Comparison of ENCODE assay signal across 8 mouse cellular contexts in genomic region chr13:117604073-117604472, GRCm38 (mm10). TPM values are rescaled to one million over a fixed set of nuclear protein-coding genes. Genes with fewer than 3 reads are reported as not detected.
DNase-seq lines count a peak whose midpoint lies in the region; ATAC-seq lines count a peak whose summit lies in the region.

No protein-coding gene starts in this region.

- no peaks in the 10 kb centered on the region for H3K36me3 ChIP-seq in heart, embryonic 13.5 days
- H3K36me3 ChIP-seq in embryonic facial prominence, embryonic 10.5 days (replicated peaks): no peaks in the 10 kb centered on the region
- no peaks in the 10 kb centered on the region for H3K36me3 ChIP-seq in kidney, embryonic 16.5 days (ENCODE audit: insufficient read depth, low read length)
- no peaks in the 10 kb centered on the region for H3K36me3 ChIP-seq in neural tube, embryonic 12.5 days

- no peak overlapping the region for H3K27ac ChIP-seq in heart, embryonic 13.5 days (replicated peaks)
- H3K27ac ChIP-seq in embryonic facial prominence, embryonic 10.5 days (replicated peaks): no peak overlapping the region
- H3K27ac ChIP-seq in kidney, embryonic 16.5 days (ENCODE audit: low read length): no peak overlapping the region
- no peak overlapping the region for H3K27ac ChIP-seq in neural tube, embryonic 12.5 days

- H3K4me1 ChIP-seq in heart, embryonic 13.5 days: peaks cover 21% of the 10 kb centered on the region
- H3K4me1 ChIP-seq in embryonic facial prominence, embryonic 10.5 days: peaks cover 15% of the 10 kb centered on the region
- H3K4me1 ChIP-seq in kidney, embryonic 16.5 days (ENCODE audit: insufficient read depth, low read length): peaks cover 9% of the 10 kb centered on the region
- H3K4me1 ChIP-seq in neural tube, embryonic 12.5 days: peaks cover 12% of the 10 kb centered on the region

- H3K4me3 ChIP-seq in heart, embryonic 13.5 days: peak overlapping the region; percentile 63
- H3K4me3 ChIP-seq in embryonic facial prominence, embryonic 10.5 days: no peak overlapping the region
- no peak overlapping the region for H3K4me3 ChIP-seq in kidney, embryonic 16.5 days (ENCODE audit: low read length)
- no peak overlapping the region for H3K4me3 ChIP-seq in neural tube, embryonic 12.5 days

- no peak for DNase-seq in heart, adult 11 months
- peak; percentile 34 for DNase-seq in Muller cell, postnatal 12 days (ENCODE audit: inconsistent ontology term)
- peak; percentile 49 for DNase-seq in embryonic facial prominence, embryonic 10.5 days (ENCODE audit: low spot score)
- DNase-seq in right cerebral cortex, postnatal 4 days: no peak
- no peak for DNase-seq in left cerebral cortex, adult 11 months (ENCODE audit: low spot score)

- no peak for ATAC-seq in heart, embryonic 13.5 days (ENCODE audit: extremely low read depth, insufficient number of reproducible peaks, low FRiP score, low TSS enrichment)
- ATAC-seq in kidney, embryonic 16.5 days (ENCODE audit: low FRiP score, low TSS enrichment): peak; percentile 53; the same call in 1 of the 2 replicates
- no peak for ATAC-seq in neural tube, embryonic 12.5 days (ENCODE audit: low FRiP score, low read depth)

- H3K4me2 ChIP-seq in heart, embryonic 13.5 days: peak overlapping the region; percentile 94
- no peak overlapping the region for H3K4me2 ChIP-seq in kidney, embryonic 16.5 days (replicated peaks; ENCODE audit: low read depth, low read length)
- H3K4me2 ChIP-seq in neural tube, embryonic 12.5 days (replicated peaks): peak overlapping the region; percentile 94

- H3K9ac ChIP-seq in heart, embryonic 13.5 days: no peak overlapping the region
- no peak overlapping the region for H3K9ac ChIP-seq in kidney, embryonic 16.5 days (replicated peaks; ENCODE audit: low read length)
- no peak overlapping the region for H3K9ac ChIP-seq in neural tube, embryonic 12.5 days

- WGBS in heart, embryonic 13.5 days: 25% methylated on average over 7 of the region's 7 CpGs
- WGBS in embryonic facial prominence, embryonic 10.5 days: 35% methylated on average over 7 of the region's 7 CpGs
- WGBS in kidney, embryonic 16.5 days: 35% methylated on average over 7 of the region's 7 CpGs
- 41% methylated on average over 7 of the region's 7 CpGs for WGBS in neural tube, embryonic 12.5 days

- peaks cover 17% of the 10 kb centered on the region for H3K27me3 ChIP-seq in heart, embryonic 13.5 days (replicated peaks)
- H3K27me3 ChIP-seq in embryonic facial prominence, embryonic 10.5 days (replicated peaks; ENCODE audit: low read depth, poor library complexity, severe bottlenecking): peaks cover 32% of the 10 kb centered on the region
- peaks cover 31% of the 10 kb centered on the region for H3K27me3 ChIP-seq in kidney, embryonic 16.5 days (ENCODE audit: insufficient read depth, low read length)
- H3K27me3 ChIP-seq in neural tube, embryonic 12.5 days (replicated peaks): peaks cover 22% of the 10 kb centered on the region

- no peaks in the 10 kb centered on the region for H3K9me3 ChIP-seq in heart, embryonic 13.5 days
- no peaks in the 10 kb centered on the region for H3K9me3 ChIP-seq in embryonic facial prominence, embryonic 10.5 days
- no peaks in the 10 kb centered on the region for H3K9me3 ChIP-seq in kidney, embryonic 16.5 days (ENCODE audit: low read length)
- H3K9me3 ChIP-seq in neural tube, embryonic 12.5 days: no peaks in the 10 kb centered on the region

RNA-seq across cellular contexts. Expression of gene Hcn1, which starts 2.0 kb away (rescaled TPM):
- polyA plus RNA-seq in heart, embryonic 13.5 days (2015; fragmentation: Nextera tagmentation; extraction: Ambion mirVana): 0.08 and 0.09 TPM in 2 replicates
- polyA plus RNA-seq in embryonic facial prominence, embryonic 10.5 days (2016; fragmentation: Nextera tagmentation; extraction: Ambion mirVana): 0.01 and 0.11 TPM in 2 replicates
- 0.01 and 0.06 TPM in 2 replicates for polyA plus RNA-seq in kidney, embryonic 16.5 days (2015; fragmentation: Nextera tagmentation; extraction: Ambion mirVana)
- 0.33 TPM in 2 replicates for polyA plus RNA-seq in neural tube, embryonic 12.5 days (2016; fragmentation: Nextera tagmentation; extraction: Ambion mirVana)

Comparison
In these comparisons a context has a peak if more than half of its experiments do, and no peak if none do; other contexts are left out.
1. DNase-seq: peak in Muller cell, postnatal 12 days (single experiment) and embryonic facial prominence, embryonic 10.5 days (single experiment); none in heart, adult 11 months (single experiment), right cerebral cortex, postnatal 4 days (single experiment) and left cerebral cortex, adult 11 months (single experiment).